Mouse (Mus musculus) embryonic fibroblast, embryonic 13.5 days (primary cell): ENCODE data around the gene Zbtb40.

Source experiments
- CTCF ChIP-seq: IDR thresholded peaks from 2 replicates; pipeline ENCODE4 v1.5.1; 2011; ENCODE audit warnings: mild to moderate bottlenecking, control low read depth, low read length, moderate library complexity, borderline replicate concordance; ENCODE audit not compliant: insufficient read depth
- POLR2A ChIP-seq: IDR thresholded peaks from 2 replicates; pipeline ENCODE4 v1.6.1; 2011; ENCODE audit warnings: low read depth, mild to moderate bottlenecking, control low read depth, low read length, moderate library complexity

GRCm38 (mm10) chr4:137044516-137044915 is 4.1 kb downstream of the Zbtb40 start:
- TF ChIP-seq CTCF (no peak), POLR2A (no peak)
